8 mouse cellular contexts compared by ENCODE assay signal in genomic region chr16:16599586-16600401, GRCm38 (mm10). TPM values are rescaled to one million over a fixed set of nuclear protein-coding genes. Genes with fewer than 3 reads are reported as not detected.
DNase-seq lines count a peak whose midpoint lies in the region; ATAC-seq and TF ChIP-seq lines count a peak whose summit lies in the region.

No protein-coding gene starts in this region.

- TF ChIP-seq CTCF in ES-Bruce4 (IDR thresholded peaks at IDR 0.05; ENCODE audit: low read depth, low read length): no peak
- TF ChIP-seq CTCF in heart, postnatal 0 days (IDR thresholded peaks at IDR 0.05; ENCODE audit: low read depth): no peak
- TF ChIP-seq CTCF in lung, adult 2 months (IDR thresholded peaks at IDR 0.05; ENCODE audit: insufficient read depth, low read length): no peak
- TF ChIP-seq CTCF in olfactory bulb, adult 2 months (IDR thresholded peaks at IDR 0.05; ENCODE audit: insufficient read depth, low read depth, low read length): no peak

- peak overlapping the region; percentile 96 for H3K4me2 ChIP-seq in forebrain, embryonic 14.5 days (ENCODE audit: low read length)
- peak overlapping the region; percentile 92 for H3K4me2 ChIP-seq in heart, postnatal 0 days (ENCODE audit: low read depth, low read length)

- TF ChIP-seq POLR2A in ES-Bruce4 (IDR thresholded peaks at IDR 0.05; ENCODE audit: insufficient read depth, low read length): no peak
- peak; percentile 55; the same call in 1 of the 2 replicates for TF ChIP-seq POLR2A in lung, adult 2 months (IDR thresholded peaks at IDR 0.05; ENCODE audit: borderline replicate concordance, extremely low read depth, low read depth, low read length)
- 0 out of 2 replicates have a peak, but pooled peaks have one; percentile 29 for TF ChIP-seq POLR2A in olfactory bulb, adult 2 months (IDR thresholded peaks at IDR 0.05; ENCODE audit: insufficient read depth, low read depth, low read length)

- peak; percentile 54 for DNase-seq in forebrain, embryonic 14.5 days (ENCODE audit: low spot score)
- DNase-seq in heart, postnatal 0 days (ENCODE audit: low spot score): peak; percentile 41
- DNase-seq in kidney, postnatal 25 days: peak; percentile 75 to 94
- peak; percentile 64 for DNase-seq in lung, adult 2 months
- DNase-seq in urinary bladder, adult 2 months (ENCODE audit: low spot score): peak; percentile 63

- H3K9ac ChIP-seq in ES-Bruce4 (ENCODE audit: low read depth, poor library complexity, severe bottlenecking): peak overlapping the region; percentile 75
- H3K9ac ChIP-seq in forebrain, embryonic 14.5 days (ENCODE audit: low read length): peak overlapping the region; percentile 67
- peak overlapping the region; percentile 87 for H3K9ac ChIP-seq in heart, postnatal 0 days (replicated peaks; ENCODE audit: low read depth, low read length)

- under 1% methylated on average over 71 of the region's 77 CpGs for WGBS in forebrain, embryonic 14.5 days
- WGBS in heart, postnatal 0 days: under 1% methylated on average over 75 of the region's 77 CpGs
- WGBS in lung, adult 2 months: under 1% methylated on average over 77 of the region's 77 CpGs
- WGBS in olfactory bulb, adult 2 months: under 1% methylated on average over 77 of the region's 77 CpGs

- H3K27ac ChIP-seq in ES-Bruce4 (ENCODE audit: insufficient read depth, low read length): no peak overlapping the region
- H3K27ac ChIP-seq in forebrain, embryonic 14.5 days (ENCODE audit: low read depth, low read length): no peak overlapping the region
- H3K27ac ChIP-seq in heart, postnatal 0 days (ENCODE audit: low read depth): peak overlapping the region; percentile 67
- no peak overlapping the region for H3K27ac ChIP-seq in olfactory bulb, adult 2 months (ENCODE audit: insufficient read depth, low read depth, low read length)

- no peaks in the 10 kb centered on the region for H3K36me3 ChIP-seq in ES-Bruce4 (ENCODE audit: control insufficient read depth, insufficient read depth, low read length, poor library complexity, severe bottlenecking)
- no peaks in the 10 kb centered on the region for H3K36me3 ChIP-seq in forebrain, embryonic 14.5 days (ENCODE audit: control insufficient read depth, insufficient read depth, low read length)
- H3K36me3 ChIP-seq in heart, postnatal 0 days (replicated peaks; ENCODE audit: control insufficient read depth, insufficient read depth, low read length): no peaks in the 10 kb centered on the region

- no peaks in the 10 kb centered on the region for H3K27me3 ChIP-seq in ES-Bruce4 (ENCODE audit: control insufficient read depth, insufficient read depth, low read length, poor library complexity, severe bottlenecking)
- no peaks in the 10 kb centered on the region for H3K27me3 ChIP-seq in forebrain, embryonic 14.5 days (replicated peaks; ENCODE audit: control insufficient read depth, insufficient read depth, low read length)
- H3K27me3 ChIP-seq in heart, postnatal 0 days (ENCODE audit: control insufficient read depth, insufficient read depth, low read length): no peaks in the 10 kb centered on the region

- TF ChIP-seq EP300 in ES-Bruce4 (IDR thresholded peaks at IDR 0.05; ENCODE audit: insufficient read depth, low read depth, low read length): no peak
- no peak for TF ChIP-seq EP300 in heart, postnatal 0 days (IDR thresholded peaks at IDR 0.05; ENCODE audit: low read depth)

- no peaks in the 10 kb centered on the region for H3K4me1 ChIP-seq in ES-Bruce4 (ENCODE audit: control insufficient read depth, insufficient read depth, low read length)
- H3K4me1 ChIP-seq in forebrain, embryonic 14.5 days (ENCODE audit: control insufficient read depth, insufficient read depth, low read length): no peaks in the 10 kb centered on the region; the same call in 1 of the 2 replicates
- H3K4me1 ChIP-seq in heart, postnatal 0 days (ENCODE audit: control insufficient read depth, insufficient read depth): no peaks in the 10 kb centered on the region
- H3K4me1 ChIP-seq in lung, adult 2 months (ENCODE audit: control insufficient read depth, insufficient read depth, low read length): peaks cover 3% of the 10 kb centered on the region; the same call in 1 of the 2 replicates
- H3K4me1 ChIP-seq in olfactory bulb, adult 2 months (ENCODE audit: control insufficient read depth, insufficient read depth, low read length): peaks cover 5% of the 10 kb centered on the region

- H3K9me3 ChIP-seq in ES-Bruce4 (replicated peaks; ENCODE audit: control insufficient read depth, insufficient read depth, low read length, poor library complexity, severe bottlenecking): no peaks in the 10 kb centered on the region
- H3K9me3 ChIP-seq in forebrain, embryonic 14.5 days (replicated peaks; ENCODE audit: control insufficient read depth, low read length): no peaks in the 10 kb centered on the region
- no peaks in the 10 kb centered on the region for H3K9me3 ChIP-seq in heart, postnatal 0 days (replicated peaks; ENCODE audit: control insufficient read depth, low read length)

- peak overlapping the region; percentile 84 for H3K4me3 ChIP-seq in ES-Bruce4 (ENCODE audit: low read depth, low read length)
- peak overlapping the region; percentile 49 for H3K4me3 ChIP-seq in forebrain, embryonic 14.5 days (ENCODE audit: low read depth, low read length)
- peak overlapping the region; percentile 86 for H3K4me3 ChIP-seq in heart, postnatal 0 days (ENCODE audit: low read depth, low read length)
- H3K4me3 ChIP-seq in lung, adult 2 months (replicated peaks; ENCODE audit: extremely low read depth, low read depth, low read length): peak overlapping the region; percentile 76
- peak overlapping the region; percentile 75 for H3K4me3 ChIP-seq in olfactory bulb, adult 2 months (ENCODE audit: insufficient read depth, low read depth, low read length)

- ATAC-seq in cerebellum, adult (ENCODE audit: insufficient number of reproducible peaks, low FRiP score, low TSS enrichment): peak; percentile 92
- peak; percentile 93 for ATAC-seq in forebrain, embryonic 14.5 days
- ATAC-seq in heart, postnatal 0 days (ENCODE audit: insufficient read depth, low read depth): peak; percentile 94

RNA-seq across cellular contexts. Expression of gene Fgd4, which starts 0.6 kb away (rescaled TPM):
- polyA plus RNA-seq in ES-Bruce4 (2011; ENCODE audit: insufficient read depth, insufficient read length, low read depth, missing spikeins): 15.7 and 16.6 TPM in 2 replicates
- polyA plus RNA-seq in forebrain, embryonic 14.5 days (2014; fragmentation: Nextera tagmentation; extraction: Ambion mirVana): 23.6 and 30.1 TPM in 2 replicates
- 10.3 and 13.7 TPM in 2 replicates for total RNA-seq in heart, postnatal 0 days (2014; rRNA removed; ENCODE audit: low replicate concordance)
- polyA plus RNA-seq in heart, postnatal 0 days (2015; fragmentation: Nextera tagmentation; extraction: Ambion mirVana): 8.8 and 10.0 TPM in 2 replicates
- polyA plus RNA-seq in lung, adult 2 months (2012; rRNA removed): 1.8 and 2.2 TPM in 2 replicates
- not detected in 2 replicates for polyA plus RNA-seq in olfactory bulb, adult 2 months (2012; ENCODE audit: insufficient read depth, insufficient read length, low replicate concordance, missing spikeins)
- 4.9 and 6.2 TPM in 2 replicates for polyA plus RNA-seq in urinary bladder, adult 2 months (2012; rRNA removed)
